Comparison of ENCODE assay signal across 14 mouse cellular contexts in the genomic region with DNA sequence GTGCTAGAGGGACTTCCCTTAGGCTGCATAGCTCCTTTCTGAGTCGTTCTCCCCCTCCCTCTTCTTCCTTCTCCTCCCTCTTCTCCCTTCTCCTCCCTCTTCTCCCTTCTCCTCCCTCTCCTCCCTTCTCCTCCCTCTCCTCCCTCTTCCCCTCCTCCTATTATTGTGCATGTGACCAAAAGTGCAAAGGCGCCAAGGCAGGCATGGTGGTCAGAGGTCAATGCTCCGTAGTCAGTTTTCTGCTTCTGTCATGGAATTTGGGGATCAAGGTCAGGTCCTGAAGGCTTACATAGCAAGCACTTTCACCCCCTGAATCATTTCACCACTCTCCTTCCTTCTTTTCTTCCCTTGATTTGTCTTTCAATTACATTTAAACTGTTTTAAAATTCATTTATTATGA. TPM values are rescaled to one million over a fixed set of nuclear protein-coding genes. Genes with fewer than 3 reads are reported as not detected.
A peak's percentile ranks its signal among the peaks of the same experiment; 100 is the strongest.
DNase-seq lines count a peak whose midpoint lies in the region; ATAC-seq and TF ChIP-seq lines count a peak whose summit lies in the region.
"Had no signal": no experiment of that assay in that cellular context is flagged by ENCODE, and none has a peak within 500 bp of the region (broad histone marks: within the 10 kb centered on the region; RNA-seq: fewer than 3 reads in every experiment).

No protein-coding gene starts in this region.

- peak; percentile 33 for DNase-seq in adrenal gland, postnatal 14 days
- no peak for DNase-seq in adrenal gland, postnatal 10 days
- DNase-seq in kidney, adult 8-10 months = peak; percentile 49 to 53
- DNase-seq in liver, adult 2 months (ENCODE audit: extremely low read depth, low read depth, low spot score) = peak; percentile 93
- peak; percentile 50 for DNase-seq in yolk sac, embryonic 10.5 days (ENCODE audit: low spot score)
- DNase-seq in spleen, adult 18-20 months = no peak

- no peak for ATAC-seq in kidney, embryonic 15.5 days (replicated peaks; ENCODE audit: low FRiP score)
- no peak for ATAC-seq in liver, embryonic 12.5 days

- no peak for TF ChIP-seq CTCF in liver, adult 2 months (IDR thresholded peaks at IDR 0.05; ENCODE audit: low read depth, low read length)

- no peak overlapping the region for H3K9ac ChIP-seq in kidney, embryonic 15.5 days
- no peak overlapping the region for H3K9ac ChIP-seq in liver, adult 2 months (ENCODE audit: low read depth, low read length)
- H3K9ac ChIP-seq in liver, embryonic 12.5 days = no peak overlapping the region
- H3K9ac ChIP-seq: forebrain, embryonic 13.5 days; forebrain, postnatal 0 days; heart, embryonic 15.5 days; hindbrain, embryonic 13.5 days had no signal

- TF ChIP-seq POLR2A in liver, adult 2 months (IDR thresholded peaks at IDR 0.05; ENCODE audit: extremely low read depth, insufficient read depth, low read length) = no peak

- WGBS in kidney, embryonic 15.5 days = 38% methylated on average over 3 of the region's 3 CpGs
- 19% methylated on average over 3 of the region's 3 CpGs for WGBS in liver, adult 2 months
- WGBS in liver, embryonic 12.5 days (ENCODE audit: insufficient replicate concordance) = 47% methylated on average over 3 of the region's 3 CpGs

- no peak overlapping the region for H3K27ac ChIP-seq in kidney, embryonic 15.5 days
- H3K27ac ChIP-seq in liver, adult 2 months (replicated peaks; ENCODE audit: insufficient read depth, low read depth, low read length) = peak overlapping the region; percentile 89
- H3K27ac ChIP-seq in liver, embryonic 12.5 days = no peak overlapping the region
- H3K27ac ChIP-seq: forebrain, embryonic 13.5 days; heart, adult 2 months; heart, embryonic 15.5 days; hindbrain, embryonic 13.5 days had no signal

- H3K79me2 ChIP-seq in liver, adult 2 months (ENCODE audit: control insufficient read depth, insufficient read depth, low read length) = no peaks in the 10 kb centered on the region

- H3K36me3 ChIP-seq in kidney, embryonic 15.5 days = peaks cover 30% of the 10 kb centered on the region
- peaks cover 4% of the 10 kb centered on the region; the same call in 1 of the 2 replicates for H3K36me3 ChIP-seq in liver, adult 2 months (ENCODE audit: control insufficient read depth, insufficient read depth, low read length)
- H3K36me3 ChIP-seq in liver, embryonic 12.5 days = peaks cover 33% of the 10 kb centered on the region
- H3K36me3 ChIP-seq: heart, embryonic 15.5 days had no signal

- no peaks in the 10 kb centered on the region for H3K9me3 ChIP-seq in kidney, embryonic 15.5 days (replicated peaks)
- H3K9me3 ChIP-seq in liver, embryonic 12.5 days (replicated peaks) = no peaks in the 10 kb centered on the region
- H3K9me3 ChIP-seq: forebrain, embryonic 13.5 days; heart, embryonic 15.5 days; hindbrain, embryonic 13.5 days had no signal

- peaks cover 52% of the 10 kb centered on the region for H3K4me1 ChIP-seq in kidney, embryonic 15.5 days
- H3K4me1 ChIP-seq in liver, adult 2 months (ENCODE audit: control insufficient read depth, insufficient read depth, low read length) = peaks cover 19% of the 10 kb centered on the region
- H3K4me1 ChIP-seq in liver, embryonic 12.5 days = peaks cover 39% of the 10 kb centered on the region
- H3K4me1 ChIP-seq: forebrain, embryonic 13.5 days; hindbrain, embryonic 13.5 days had no signal

- H3K27me3 ChIP-seq in kidney, embryonic 15.5 days = no peaks in the 10 kb centered on the region
- H3K27me3 ChIP-seq in liver, adult 2 months (ENCODE audit: control insufficient read depth, insufficient read depth, low read length) = no peaks in the 10 kb centered on the region
- H3K27me3 ChIP-seq in liver, embryonic 12.5 days (replicated peaks) = no peaks in the 10 kb centered on the region
- H3K27me3 ChIP-seq: forebrain, embryonic 13.5 days; heart, embryonic 15.5 days; hindbrain, embryonic 13.5 days had no signal

- no peak overlapping the region for H3K4me2 ChIP-seq in kidney, embryonic 15.5 days
- H3K4me2 ChIP-seq in liver, embryonic 12.5 days = no peak overlapping the region
- H3K4me2 ChIP-seq: forebrain, embryonic 13.5 days; heart, embryonic 11.5 days; heart, embryonic 15.5 days; hindbrain, embryonic 13.5 days had no signal

- H3K4me3 ChIP-seq in kidney, embryonic 15.5 days (replicated peaks) = no peak overlapping the region
- H3K4me3 ChIP-seq in liver, adult 2 months (ENCODE audit: insufficient read depth, low read depth, low read length) = no peak overlapping the region
- H3K4me3 ChIP-seq in liver, embryonic 12.5 days = no peak overlapping the region
- H3K4me3 ChIP-seq: forebrain, embryonic 13.5 days; heart, adult 2 months; heart, embryonic 15.5 days; hindbrain, embryonic 13.5 days had no signal

RNA-seq across cellular contexts. Expression of a gene that starts 31.0 kb away (rescaled TPM):
- 46.4 and 53.1 TPM in 2 replicates for total RNA-seq in adrenal gland, postnatal 14 days (2021)
- 10 to 100 TPM; 37.3 to 48.9 TPM for total RNA-seq in adrenal gland, postnatal 10 days (2021)
- 19.3 and 23.6 TPM in 2 replicates for polyA plus RNA-seq in kidney, embryonic 15.5 days (2015; fragmentation: Nextera tagmentation; extraction: Ambion mirVana)
- total RNA-seq in liver, adult 2 months (2014; rRNA removed) = 6.5 and 7.4 TPM in 2 replicates
- polyA plus RNA-seq in liver, adult 2 months (2012; rRNA removed) = 19.8 and 21.1 TPM in 2 replicates
- 26.4 and 28.2 TPM in 2 replicates for polyA plus RNA-seq in liver, embryonic 12.5 days (2016; fragmentation: Nextera tagmentation; extraction: Ambion mirVana)

RNA-seq across cellular contexts. Expression of a gene that starts 54.3 kb away (rescaled TPM):
- 35.3 and 35.6 TPM in 2 replicates for total RNA-seq in adrenal gland, postnatal 14 days (2021)
- 10 to 100 TPM; 33.3 to 34.5 TPM for total RNA-seq in adrenal gland, postnatal 10 days (2021)
- 38.4 and 39.7 TPM in 2 replicates for polyA plus RNA-seq in kidney, embryonic 15.5 days (2015; fragmentation: Nextera tagmentation; extraction: Ambion mirVana)
- total RNA-seq in liver, adult 2 months (2014; rRNA removed) = 22.3 and 28.0 TPM in 2 replicates
- 6.4 and 7.3 TPM in 2 replicates for polyA plus RNA-seq in liver, adult 2 months (2012; rRNA removed)
- 27.2 and 29.8 TPM in 2 replicates for polyA plus RNA-seq in liver, embryonic 12.5 days (2016; fragmentation: Nextera tagmentation; extraction: Ambion mirVana)

Comparison
In these comparisons a context has a peak if more than half of its experiments do, and no peak if none do; other contexts are left out.
1. DNase-seq: peak in adrenal gland, postnatal 14 days (single experiment), kidney, adult 8-10 months (2 of 2), liver, adult 2 months (single experiment) and yolk sac, embryonic 10.5 days (single experiment); none in adrenal gland, postnatal 10 days (single experiment) and spleen, adult 18-20 months (0 of 2).